Mouse (Mus musculus) kidney, postnatal 25 days (tissue): ENCODE results near the gene Spice1.

Source experiments
- DNase-seq, 2 experiments: peaks; one replicate each; pipeline ENCODE4 v3.0.0; 2021; ENCODE audit warnings: mixed read lengths in 2 of 2

Spice1 gene

DNA sequence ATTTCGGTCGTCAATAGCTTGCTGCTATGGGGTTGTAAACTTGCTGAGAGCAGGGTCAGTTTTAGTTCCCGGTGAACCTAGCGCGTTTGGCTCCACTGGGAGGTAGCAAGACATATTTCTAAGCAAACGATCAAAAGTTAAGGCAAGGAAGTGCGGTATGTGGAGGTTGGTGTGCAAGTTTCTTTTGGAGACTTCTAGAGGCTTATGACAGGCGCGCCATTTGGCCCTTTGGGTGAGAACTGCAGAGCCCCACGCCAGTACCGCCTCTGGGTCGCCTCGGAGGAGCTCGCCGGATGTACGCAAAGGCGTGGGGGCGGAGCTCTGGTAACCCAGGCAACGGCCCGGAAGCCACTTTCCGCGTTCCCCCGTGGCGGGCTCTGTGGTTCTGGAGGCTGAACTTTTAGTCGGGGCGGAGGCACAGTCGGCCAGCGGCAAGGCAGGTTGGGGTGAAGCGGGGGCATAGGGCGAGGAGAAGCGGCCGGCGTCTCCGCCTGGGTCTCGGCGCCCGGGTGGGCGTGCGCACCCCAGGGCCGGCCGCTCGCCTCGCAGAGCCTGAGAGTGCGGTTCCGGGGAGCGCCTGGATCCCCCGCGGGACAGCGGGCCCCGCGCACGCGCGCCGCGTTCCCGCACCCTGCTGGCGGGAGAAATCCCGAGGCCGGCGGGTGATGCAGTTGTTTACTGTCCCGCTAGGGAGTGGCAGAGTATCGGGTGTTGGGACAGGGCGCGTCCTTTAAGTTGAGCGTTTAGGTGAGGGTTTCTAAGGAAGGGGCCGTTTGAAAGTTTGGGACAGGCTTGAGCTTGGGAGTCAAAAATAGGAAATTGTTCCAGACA, at the start of gene Spice1:
TSS of gene Spice1 (plus strand) at position 51 of the 831 bp plus-strand sequence.
- DNase-seq, result peak; percentile 98 to 99

DNA sequence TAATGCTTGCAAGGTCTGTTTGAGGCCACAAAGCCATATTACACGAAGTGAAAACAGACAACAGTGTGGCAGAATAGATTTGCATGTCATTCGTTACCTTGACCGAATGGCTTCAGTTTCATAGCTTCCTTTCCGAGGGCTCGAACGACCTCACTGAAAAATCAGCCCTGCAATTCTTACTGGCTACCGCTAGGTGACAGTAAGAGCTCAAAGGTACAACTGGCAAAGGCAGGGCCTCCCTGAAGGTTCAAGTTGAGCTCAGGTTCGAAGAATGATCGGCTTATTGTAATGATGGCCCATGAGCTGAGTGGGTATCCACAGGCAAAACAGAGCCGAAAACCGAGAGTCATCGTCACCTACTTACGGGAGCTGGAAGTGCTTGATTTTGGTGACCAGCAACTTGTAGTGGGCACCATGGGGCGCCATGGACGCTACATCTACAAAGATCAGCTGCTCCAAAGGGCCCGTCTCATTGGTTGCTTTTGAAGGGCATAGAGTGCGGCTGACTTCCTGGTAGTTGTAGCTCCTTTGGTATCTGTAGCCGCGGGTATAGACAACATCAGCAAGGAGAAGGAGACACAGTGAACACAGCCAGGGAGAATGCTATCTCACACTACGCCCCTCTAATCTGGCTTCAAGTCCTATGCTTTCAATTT, 47.4 kb upstream of the Spice1 start:
- no peak for DNase-seq

DNA sequence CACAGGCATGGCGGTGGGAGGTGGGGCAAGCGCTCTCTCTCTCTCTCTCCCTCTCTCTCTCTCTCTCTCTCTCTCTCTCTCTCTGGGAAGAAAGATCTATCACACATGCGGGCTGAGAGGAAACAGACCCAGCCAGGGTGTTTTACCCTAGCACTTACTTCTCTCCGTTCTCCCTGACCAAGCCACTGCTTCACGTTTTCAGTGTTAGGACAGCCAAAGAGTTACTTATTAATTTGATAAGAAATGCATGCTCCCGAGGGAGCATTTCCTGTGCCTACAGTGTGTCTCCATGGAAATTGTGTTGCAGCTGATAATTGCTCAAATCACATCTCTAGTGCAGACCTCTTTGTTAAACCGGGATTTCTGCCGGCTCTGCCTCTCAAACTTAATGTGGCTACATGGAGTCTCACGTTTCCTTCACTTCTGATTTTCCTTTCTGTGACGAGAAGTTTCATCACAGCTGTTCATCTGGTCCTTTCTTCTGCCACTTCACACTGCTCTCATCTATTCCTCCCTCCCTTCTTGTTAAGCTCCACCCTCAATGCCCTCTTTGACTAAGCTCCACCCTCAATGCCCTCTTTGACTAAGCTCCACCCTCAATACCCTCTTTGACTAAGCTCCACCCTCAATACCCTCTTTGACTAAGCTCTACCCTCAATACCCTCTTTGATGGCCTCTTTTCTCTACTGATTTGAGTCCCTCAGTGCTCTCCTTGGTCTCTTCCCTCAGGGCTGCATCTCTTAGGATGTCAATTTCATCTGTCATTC, 44.6 kb upstream of the Spice1 start:
- DNase-seq, result no peak

DNA sequence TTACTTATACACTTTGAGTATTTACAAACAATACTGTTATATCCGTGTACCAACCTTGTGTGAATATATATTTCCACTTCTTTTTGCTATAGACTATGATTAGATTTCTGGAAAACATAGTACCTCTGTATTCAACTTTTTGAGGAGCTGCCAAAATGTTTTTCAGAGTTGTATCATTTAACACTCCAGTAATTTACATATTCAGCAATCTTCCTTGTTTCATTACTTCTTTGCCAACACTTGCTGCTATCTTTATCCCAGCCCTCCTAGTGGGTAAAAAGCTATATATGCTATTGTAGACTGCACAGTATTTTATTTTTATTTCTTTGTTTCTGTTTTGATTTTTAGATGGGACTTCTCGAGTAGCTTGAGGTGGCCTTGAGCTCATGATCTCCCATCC, 43.1 kb upstream of the Spice1 start:
- DNase-seq, result no peak

DNA sequence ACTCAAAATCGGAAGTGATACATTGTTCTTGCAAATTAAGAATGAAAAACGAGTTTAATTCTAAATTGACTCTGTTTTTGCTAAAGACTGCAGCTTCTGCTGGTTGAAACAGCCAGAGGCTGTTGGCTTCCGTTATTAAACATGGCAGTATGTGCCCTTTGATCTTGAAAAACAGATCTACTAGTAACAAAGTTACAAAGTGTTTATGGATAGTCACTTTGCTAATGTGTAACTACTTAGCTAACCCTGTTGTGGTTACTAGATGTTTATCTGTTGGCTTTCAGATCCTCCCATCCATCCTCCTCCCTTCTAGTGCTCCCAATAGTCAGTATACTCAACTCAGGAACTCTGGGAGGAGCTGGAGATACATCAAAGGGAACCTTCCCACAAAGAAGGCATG, 41.3 kb upstream of the Spice1 start:
- no peak for DNase-seq

DNA sequence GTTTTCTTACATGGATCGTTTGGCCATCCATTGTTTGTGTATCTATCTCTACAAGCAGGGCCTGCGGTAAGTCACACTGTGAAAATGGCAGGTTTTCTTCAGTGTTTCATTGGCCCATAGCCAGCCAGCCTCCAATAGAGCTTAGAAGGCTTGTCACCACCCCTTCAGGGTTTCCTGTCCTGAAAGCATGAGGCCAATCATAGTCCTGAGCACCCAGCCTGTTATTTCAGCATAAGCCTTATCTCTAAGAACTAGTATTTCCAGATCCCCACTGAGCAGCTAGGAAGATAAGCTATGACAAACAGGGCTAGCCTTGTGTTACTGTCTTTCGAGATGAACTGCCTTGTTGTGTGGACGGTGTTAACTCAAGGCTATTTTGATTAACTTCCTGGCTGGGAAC, 33.5 kb upstream of the Spice1 start:
- peak in 1 of 2 experiments; percentile 27 for DNase-seq

DNA sequence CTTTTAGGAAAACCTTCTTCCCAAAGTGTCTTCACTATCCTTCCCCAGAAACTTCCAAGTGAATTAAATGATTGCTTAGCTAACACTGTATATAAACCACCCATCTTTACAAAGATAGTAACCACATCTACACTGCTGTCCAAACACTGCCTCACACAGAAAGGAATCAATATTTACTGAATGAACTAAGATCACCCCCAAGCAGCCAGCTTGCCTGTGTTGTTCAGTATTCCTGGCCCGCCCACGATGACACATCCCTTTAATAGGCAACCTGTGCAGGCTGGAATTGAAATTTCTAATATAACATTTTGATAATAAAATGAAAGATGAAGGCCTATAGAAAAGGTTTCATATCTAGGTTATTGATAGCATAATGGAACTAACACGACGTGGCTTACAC, 30.6 kb upstream of the Spice1 start:
- DNase-seq, result no peak

DNA sequence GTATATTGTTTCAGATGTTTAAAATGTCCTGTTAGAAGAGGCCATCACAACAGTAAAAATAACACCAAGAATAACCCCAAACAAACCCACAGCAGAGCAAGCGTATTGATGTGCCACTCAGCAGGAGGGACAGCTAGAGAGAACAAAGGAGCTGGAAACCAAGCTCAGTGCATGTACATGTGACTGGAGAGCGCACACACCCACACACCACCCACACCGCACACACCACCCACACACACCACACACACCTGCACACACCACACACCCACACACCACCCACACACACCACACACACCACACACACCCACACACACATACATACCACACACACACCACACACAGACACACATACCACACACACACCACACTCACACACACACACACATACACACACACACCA, 26.7 kb upstream of the Spice1 start:
- no peak for DNase-seq

DNA sequence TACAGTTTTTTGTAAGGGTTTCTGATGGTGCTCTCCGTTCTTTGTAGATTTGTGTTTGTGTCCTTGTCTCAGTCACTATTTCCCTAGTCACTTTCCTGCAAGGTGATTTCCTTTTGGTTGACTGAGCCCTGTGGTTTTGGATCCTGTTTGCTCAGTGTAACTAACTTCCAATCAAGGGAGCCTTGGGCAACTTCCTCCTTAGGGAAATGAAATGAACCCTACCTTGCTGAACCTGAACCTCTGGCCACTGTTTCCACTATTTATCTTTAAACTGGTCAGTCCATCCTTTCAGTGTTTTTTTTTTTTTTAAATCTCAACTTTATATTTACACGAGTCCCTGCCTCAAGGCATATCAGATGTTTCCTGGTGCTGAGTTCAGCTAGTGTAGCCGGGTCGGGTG, 18.3 kb upstream of the Spice1 start:
- DNase-seq, result no peak

DNA sequence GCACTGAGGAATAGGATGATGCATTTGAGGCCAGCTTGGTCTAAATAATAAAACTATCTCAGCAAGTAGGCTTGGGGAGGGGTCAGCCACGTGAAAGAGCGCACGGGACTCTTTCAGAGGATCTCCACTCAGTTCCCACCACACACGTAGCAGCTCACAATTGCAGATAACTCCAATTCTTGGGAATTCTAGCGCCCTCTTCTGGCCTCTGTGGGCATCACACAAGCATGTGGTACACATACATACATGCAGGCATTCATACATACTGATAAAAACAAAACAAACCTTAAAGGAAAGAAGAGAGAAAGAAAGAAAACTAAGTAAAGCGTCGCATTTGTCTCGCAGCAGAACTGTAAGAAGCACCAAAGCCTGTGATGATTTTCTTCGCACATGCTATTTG, 16.3 kb upstream of the Spice1 start:
- DNase-seq, result no peak

DNA sequence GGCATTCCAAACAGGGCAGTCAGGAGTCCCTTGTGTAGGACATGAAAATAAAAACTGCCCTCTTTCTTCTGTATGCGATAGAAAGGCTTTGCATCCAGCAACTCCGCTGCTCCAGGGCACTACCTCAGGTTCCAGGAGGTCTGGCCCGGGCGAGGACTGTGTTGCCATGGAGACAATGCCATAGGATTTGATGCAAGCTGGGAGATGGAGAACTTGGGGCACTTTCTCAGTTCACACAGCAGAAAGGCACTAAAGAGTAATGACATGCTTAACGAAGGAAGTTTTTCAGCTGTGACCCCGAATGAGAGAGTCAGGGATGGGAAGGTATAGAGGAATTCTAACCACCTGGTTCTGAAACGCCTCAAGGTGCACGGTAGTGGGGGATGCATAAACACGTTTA, 15.8 kb upstream of the Spice1 start:
- DNase-seq, result no peak

DNA sequence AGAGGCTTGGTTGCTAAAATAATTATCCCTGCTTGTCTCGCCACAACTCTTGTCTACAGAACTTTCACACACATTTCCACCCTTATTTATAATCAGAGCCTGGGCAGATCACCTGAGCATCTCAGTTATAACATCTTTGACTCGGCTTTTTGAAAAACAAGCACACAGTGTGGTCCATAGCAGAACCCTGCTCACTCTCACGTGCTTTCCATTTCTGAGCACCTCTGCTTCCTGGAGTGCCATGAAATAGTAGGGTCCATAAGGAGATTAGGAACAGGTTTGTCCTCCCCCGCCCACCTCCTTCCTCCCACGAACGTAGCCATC, 15.3 kb upstream of the Spice1 start:
- DNase-seq, result no peak

DNA sequence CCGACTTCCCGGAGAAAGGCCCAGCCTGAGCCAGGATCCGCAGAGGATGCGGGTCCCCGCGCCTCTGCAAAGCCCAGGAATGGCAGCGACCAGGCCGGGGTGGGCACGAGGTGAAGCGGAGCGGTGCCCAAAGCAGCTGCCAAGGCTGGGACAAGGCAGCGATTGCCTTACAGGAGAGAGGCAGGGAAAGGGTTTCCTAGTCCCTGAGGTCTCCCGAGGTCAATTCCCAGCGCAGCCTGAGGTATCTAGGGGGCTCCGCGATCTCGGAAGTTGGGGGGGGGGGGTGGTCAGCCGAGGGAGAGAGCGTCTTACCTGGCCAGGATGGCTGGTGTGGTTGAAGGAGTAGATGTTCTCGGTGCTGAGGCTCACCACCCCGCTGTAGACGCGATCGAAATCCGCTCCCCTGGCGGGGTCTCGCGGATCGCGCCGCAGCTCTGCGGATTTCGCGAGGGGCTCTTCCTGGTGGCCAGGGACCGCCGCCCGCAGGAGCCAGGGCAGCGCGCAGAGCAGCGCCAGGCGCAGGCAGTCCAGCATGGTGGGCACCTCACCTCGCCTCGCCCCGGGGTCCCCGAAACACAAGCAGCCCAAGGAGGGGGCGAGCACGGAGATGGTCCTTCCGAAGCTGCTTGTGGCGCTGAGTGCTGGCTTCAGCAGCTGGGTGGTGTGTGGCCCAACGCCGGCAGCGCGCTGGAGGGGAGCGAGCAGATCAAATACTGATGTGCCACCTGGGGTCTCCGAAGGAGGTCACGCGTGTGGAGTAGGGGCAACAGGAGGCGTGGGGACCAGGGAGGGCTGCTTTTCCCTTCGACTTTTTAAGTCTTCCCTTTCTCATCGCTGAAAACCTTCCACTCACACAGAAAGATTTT, 14.7 kb upstream of the Spice1 start:
- DNase-seq, result peak; percentile 6 to 41

DNA sequence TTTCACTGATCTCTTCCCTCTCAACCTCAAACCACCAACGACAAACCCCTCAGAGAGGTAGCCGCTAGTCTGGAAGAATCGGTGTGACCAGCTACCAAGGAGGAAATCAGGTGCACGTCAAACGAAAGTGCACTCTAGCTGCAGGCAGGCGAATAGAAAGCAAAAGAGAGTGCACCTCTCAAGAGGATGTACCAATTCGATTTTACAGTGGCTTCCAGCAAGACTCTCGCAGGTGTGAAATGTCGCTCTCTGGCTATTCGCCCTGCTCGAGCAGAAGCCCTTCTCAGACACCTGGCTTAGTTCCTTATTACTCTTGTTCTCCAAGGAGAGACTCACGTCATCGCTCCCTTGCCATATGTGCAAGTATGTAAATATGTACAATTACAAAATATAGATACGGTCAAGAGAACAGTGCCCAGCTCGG, 14.0 kb upstream of the Spice1 start, which contains the start of gene Sidt1:
TSS of gene Sidt1 (minus strand) at position 336 of the 424 bp plus-strand sequence.
- no peak for DNase-seq

DNA sequence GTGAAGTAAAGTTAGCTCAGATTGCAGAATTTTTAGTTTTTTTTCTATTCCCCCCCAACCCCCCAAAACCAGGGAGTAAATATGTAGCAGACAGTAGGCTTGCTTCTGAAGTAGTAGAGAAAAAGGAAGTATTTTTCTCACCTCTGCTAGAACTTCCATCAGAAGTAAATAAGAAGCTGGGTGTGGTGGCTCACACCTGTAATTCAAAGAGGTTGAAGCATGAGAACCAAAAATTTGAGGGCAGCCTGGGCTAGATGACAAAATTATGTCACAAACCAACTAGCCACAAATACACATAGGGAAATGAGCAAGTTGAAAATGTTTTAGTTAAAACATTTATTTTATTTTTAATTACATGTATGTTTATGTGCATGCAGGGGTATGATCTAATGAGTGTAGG, 9.4 kb upstream of the Spice1 start:
- no peak for DNase-seq

DNA sequence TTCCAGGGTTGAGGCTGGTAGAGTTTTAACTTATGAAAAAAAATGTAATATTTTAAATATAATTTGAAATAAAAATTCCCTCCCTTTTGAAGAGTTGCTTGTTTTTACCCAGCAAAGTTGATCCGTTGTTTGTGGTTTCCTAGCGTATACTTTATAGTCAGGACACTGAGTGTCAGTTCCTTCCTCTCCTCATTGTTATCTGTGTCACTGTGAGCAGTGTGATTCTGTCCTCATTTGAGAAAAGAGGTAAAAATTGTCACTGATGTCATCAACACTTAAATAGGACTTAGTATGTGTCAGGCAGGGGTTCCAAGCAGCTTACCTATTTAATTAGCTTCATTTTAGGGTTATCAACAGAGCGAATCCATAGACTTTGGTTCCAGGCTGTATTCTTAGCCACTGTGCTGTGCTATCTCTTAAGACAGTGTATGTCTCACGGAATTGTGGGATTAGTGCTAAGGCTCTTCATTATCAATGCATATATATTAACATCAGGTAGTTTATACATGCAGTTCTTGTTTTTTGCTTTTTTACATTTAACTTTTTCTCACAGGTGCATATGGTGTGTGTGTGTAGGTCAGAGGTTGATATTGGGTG, 3.0 kb downstream of the Spice1 start:
- no peak for DNase-seq

DNA sequence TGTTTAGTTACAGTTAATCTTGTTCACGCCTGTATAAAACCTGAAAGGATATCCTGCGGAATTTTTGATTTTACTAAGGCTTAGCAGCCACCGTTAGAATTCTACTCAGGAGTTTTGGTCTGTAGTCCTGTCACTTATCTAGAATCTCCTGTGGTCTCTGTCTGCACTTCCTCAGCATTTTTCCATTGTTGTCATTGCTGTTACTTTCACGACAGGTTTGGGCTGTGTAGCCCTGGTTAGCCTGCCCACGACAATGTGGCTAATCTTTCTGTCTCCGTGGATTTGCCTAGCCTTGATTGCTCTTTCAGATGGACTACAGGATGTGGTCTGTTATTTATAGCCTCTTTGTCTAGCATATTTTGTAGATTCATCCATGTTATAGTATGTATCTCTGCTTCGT, 9.4 kb downstream of the Spice1 start:
- no peak for DNase-seq

DNA sequence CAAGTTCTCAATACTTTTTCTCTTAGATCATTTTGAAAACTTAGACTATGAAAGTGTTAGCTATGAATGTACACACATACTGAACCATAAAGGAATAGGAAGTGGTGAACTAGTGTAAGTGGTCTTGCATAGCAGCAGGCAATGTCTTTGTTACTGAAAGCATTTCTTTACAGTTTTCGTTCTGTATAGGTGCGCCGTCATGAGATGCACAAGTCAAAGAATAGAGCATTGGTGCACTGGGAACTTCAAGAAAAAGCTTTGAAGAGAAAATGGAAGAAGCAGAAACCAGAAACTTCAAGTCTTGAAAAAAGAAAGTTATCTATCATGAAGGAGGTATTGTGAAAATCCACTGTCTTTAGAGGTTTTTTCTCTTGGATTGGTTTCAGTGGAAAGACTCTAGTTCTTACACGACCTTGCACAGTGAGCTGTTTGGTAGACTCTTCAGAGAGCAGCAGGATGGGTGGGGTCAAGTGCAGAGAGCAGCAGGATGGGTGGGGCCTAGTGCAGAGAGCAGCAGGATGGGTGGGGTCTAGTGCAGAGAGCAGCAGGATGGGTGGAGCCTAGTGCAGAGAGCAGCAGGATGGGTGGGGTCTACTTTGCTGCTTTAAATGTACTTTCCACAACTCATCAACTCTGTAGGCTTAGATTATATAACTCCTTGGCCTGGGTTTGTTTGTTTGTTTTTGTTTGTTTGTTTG, 10.8 kb downstream of the Spice1 start:
- peak; percentile 54 to 74 for DNase-seq

DNA sequence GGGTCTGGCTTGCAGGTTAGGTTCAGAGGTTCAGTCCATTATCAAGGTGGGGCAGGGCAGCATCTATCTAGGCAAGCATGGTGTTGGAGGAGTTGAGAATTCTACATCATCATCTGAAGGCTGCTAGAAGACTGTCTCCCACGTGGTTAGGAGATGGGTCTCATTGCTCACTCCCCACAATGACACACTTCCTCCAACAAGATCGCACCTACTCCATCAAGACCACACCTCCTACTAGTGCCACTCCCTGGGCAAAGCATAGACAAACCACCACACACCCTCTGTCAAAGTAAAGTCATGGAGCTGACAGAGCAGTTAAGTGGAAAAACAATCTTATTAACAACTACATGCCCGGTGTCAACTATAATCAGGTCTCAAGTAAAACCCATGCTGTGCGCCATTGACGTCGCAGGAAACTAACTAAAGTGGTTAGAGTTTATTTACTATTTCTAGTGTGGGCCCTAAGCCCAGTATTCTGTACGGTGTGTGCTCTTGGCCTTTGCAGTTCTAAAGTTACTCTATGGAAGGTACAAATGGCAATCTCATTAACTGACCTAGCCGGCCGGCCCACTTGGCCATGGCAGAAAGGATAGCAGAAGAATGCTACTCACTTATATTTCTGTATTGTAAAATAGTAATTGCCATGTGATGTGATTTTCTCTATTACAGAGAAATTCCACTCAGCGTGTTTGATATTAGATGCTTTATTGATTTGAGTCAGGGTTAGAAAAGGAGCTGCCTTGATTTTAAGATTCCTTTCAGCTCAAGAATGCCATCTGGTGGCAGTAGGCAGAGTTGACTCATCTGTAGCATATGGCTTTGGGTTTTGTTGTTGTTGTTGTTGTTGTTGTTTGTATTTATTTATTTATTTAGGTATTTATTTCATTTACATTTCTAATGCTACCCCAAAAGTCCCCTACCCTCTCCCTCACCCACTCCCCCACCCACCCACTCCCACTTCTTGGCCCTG, 15.3 kb downstream of the Spice1 start:
- peak in 1 of 2 experiments; percentile 53 for DNase-seq

DNA sequence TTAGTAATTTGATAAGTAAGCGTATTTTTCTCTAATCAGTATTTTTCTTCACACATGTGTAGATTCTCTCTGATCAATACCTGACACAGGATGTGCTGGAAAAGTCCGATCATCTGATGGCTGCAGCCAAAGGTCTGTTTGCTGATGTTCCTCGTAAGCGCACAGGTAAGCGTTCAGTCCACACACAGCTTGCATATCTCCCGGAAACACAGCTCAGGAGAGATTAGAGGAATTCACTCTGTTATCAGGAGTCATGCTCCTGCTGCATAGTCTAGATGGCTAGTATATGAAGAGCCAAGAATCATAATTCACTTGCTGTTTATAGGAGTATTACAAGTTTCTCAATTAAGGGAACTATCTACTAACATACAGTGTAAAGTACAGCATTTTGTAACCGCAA, 18.6 kb downstream of the Spice1 start:
- DNase-seq, result no peak
